Mouse (Mus musculus) heart, postnatal 0 days (tissue): ENCODE results near the gene Six3.

Source experiments
- CTCF ChIP-seq: IDR thresholded peaks from 2 replicates; pipeline ENCODE4 v1.5.1; 2016; ENCODE audit warnings: antibody characterized with exemption, control low read depth, low read depth
- EP300 ChIP-seq: IDR thresholded peaks from 2 replicates; pipeline ENCODE4 v1.6.1; 2016; ENCODE audit warnings: antibody characterized with exemption, low read depth

DNA sequence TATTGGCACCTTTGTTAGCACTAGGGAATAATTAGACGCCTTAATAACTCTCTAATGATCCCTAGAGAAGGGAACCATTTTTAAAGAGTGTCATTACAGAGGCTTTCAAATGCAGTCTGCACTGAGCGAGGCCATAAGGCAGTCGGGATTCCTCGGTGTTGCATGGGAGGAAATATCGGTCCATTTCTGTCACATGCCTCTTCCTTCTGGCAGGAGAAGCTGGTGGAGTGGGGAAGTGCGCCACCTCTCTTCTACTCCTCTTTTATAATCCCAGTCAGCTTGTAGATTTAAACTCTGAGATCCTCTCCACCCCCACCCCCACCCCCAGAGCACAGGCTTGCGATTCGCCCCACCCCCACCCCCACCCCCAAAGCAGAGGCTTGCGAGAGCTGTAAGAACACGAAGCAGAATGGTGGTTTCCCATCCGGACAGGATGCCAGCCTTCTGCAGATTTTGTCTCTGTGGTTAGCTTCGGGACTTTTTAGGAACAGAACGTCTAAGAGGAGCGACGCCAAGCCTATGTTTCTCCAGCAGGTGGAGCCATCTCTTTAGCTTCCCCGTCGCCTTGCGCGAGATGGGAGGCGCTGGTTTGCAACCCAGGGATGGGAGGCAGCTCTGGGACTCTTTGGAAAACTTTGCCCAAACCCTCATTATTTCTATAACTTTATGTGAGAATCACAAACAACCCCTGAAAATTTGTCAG lies 51.4 kb downstream of the Six3 start:
- TF ChIP-seq CTCF = peak; percentile 84
- TF ChIP-seq EP300 = no peak
